Mouse (Mus musculus) MEL (cell line): ENCODE measurements around the gene Prss40. TPM values are rescaled to one million over a fixed set of nuclear protein-coding genes. Genes with fewer than 3 reads are reported as not detected.

Source experiments
- DNase-seq: peaks from one replicate; pipeline ENCODE4 v3.0.0; 2011; ENCODE audit warnings: low read depth, low spot score
- H3K27ac ChIP-seq: 2 replicates; pipeline ENCODE4 v1.5.1; 2012; ENCODE audit warnings: low read depth, mild to moderate bottlenecking, control low read depth, low read length, moderate library complexity; ENCODE audit not compliant: control insufficient read depth
- H3K27me3 ChIP-seq, 2 experiments: fragments of 150-350 bp in 1 of 2; sonication (generic) in 1 of 2; 2 replicates each; pipeline ENCODE4 v1.6.1; 2012; ENCODE audit warnings: low read length in 2 of 2, mild to moderate bottlenecking in 2 of 2, improper control_type of control experiment in 1 of 2, moderate library complexity in 1 of 2; ENCODE audit not compliant: insufficient read depth in 2 of 2, control insufficient read depth in 1 of 2
- H3K36me3 ChIP-seq, 2 experiments: 2 replicates each; pipeline ENCODE4 v1.6.1; 2012 to 2014; ENCODE audit warnings: low read length in 2 of 2, improper control_type of control experiment in 1 of 2, inconsistent platforms in 1 of 2, mild to moderate bottlenecking in 1 of 2; ENCODE audit not compliant: insufficient read depth in 2 of 2, control insufficient read depth in 1 of 2
- H3K4me1 ChIP-seq, 2 experiments: fragments of 150-350 bp in 1 of 2; sonication (generic) in 1 of 2; 2 replicates each; pipeline ENCODE4 v1.6.1; 2012; ENCODE audit warnings: low read length in 2 of 2, improper control_type of control experiment in 1 of 2, mild to moderate bottlenecking in 1 of 2; ENCODE audit not compliant: insufficient read depth in 2 of 2, control insufficient read depth in 1 of 2
- H3K4me3 ChIP-seq, 2 experiments: fragments of 150-350 bp in 1 of 2; sonication (generic) in 1 of 2; 2 replicates each; pipeline ENCODE4 v1.5.1; 2012; ENCODE audit warnings: low read depth in 2 of 2, low read length in 2 of 2, mild to moderate bottlenecking in 2 of 2, moderate library complexity in 2 of 2, control low read depth in 1 of 2, improper control_type of control experiment in 1 of 2; ENCODE audit not compliant: control insufficient read depth in 1 of 2, insufficient read depth in 1 of 2
- H3K79me2 ChIP-seq: 2 replicates; pipeline ENCODE4 v1.6.1; 2012; ENCODE audit warnings: mild to moderate bottlenecking, low read length, moderate library complexity; ENCODE audit not compliant: control insufficient read depth, poor library complexity, insufficient read depth
- H3K9ac ChIP-seq: 2 replicates; pipeline ENCODE4 v1.6.1; 2012; ENCODE audit warnings: low read depth, mild to moderate bottlenecking, control low read depth, low read length, moderate library complexity; ENCODE audit not compliant: control insufficient read depth, poor library complexity, severe bottlenecking
- H3K9me3 ChIP-seq: fragments of 150-350 bp; sonication (generic); replicated peaks from 2 replicates; pipeline ENCODE4 v1.6.1; 2012; ENCODE audit warnings: mild to moderate bottlenecking, low read length, improper control_type of control experiment, moderate library complexity; ENCODE audit not compliant: insufficient read depth
- CHD2 ChIP-seq: IDR thresholded peaks from 2 replicates; pipeline ENCODE4 v1.6.1; 2011; ENCODE audit warnings: low read length, improper control_type of control experiment
- CTCF ChIP-seq, 3 experiments: IDR thresholded peaks in 2 of 3; conservative IDR thresholded peaks in 1 of 3; 2 replicates each; pipeline ENCODE4 v1.5.1; 2011 to 2012; ENCODE audit warnings: low read length in 3 of 3, low read depth in 2 of 3, mild to moderate bottlenecking in 2 of 3, improper control_type of control experiment in 1 of 3, inconsistent platforms in 1 of 3, mixed read lengths in 1 of 3, moderate library complexity in 1 of 3; ENCODE audit not compliant: control insufficient read depth in 1 of 3, insufficient read depth in 1 of 3, poor library complexity in 1 of 3, severe bottlenecking in 1 of 3
- E2F4 ChIP-seq: IDR thresholded peaks from 2 replicates; pipeline ENCODE4 v1.6.1; 2011; ENCODE audit warnings: low read depth, low read length, improper control_type of control experiment, borderline replicate concordance
- JUND ChIP-seq: IDR thresholded peaks from 2 replicates; pipeline ENCODE4 v1.6.1; 2011; ENCODE audit warnings: low read depth, mild to moderate bottlenecking, improper control_type of control experiment, low read length
- MAZ ChIP-seq: IDR thresholded peaks from 2 replicates; pipeline ENCODE4 v1.6.1; 2012; ENCODE audit warnings: low read depth, mild to moderate bottlenecking, inconsistent platforms, low read length, improper control_type of control experiment
- MEF2A ChIP-seq: IDR thresholded peaks from 2 replicates; pipeline ENCODE4 v1.6.1; 2014; ENCODE audit warnings: low read depth, mild to moderate bottlenecking, inconsistent platforms, low read length, improper control_type of control experiment; ENCODE audit not compliant: poor library complexity, insufficient replicate concordance, severe bottlenecking; ENCODE audit errors: extremely low read depth
- NELFE ChIP-seq: IDR thresholded peaks from 2 replicates; pipeline ENCODE4 v1.6.1; 2011; ENCODE audit warnings: low read depth, low read length, improper control_type of control experiment
- NRF1 ChIP-seq: IDR thresholded peaks from 2 replicates; pipeline ENCODE4 v1.6.1; 2014; ENCODE audit warnings: low read depth, mild to moderate bottlenecking, inconsistent platforms, low read length, improper control_type of control experiment, moderate library complexity; ENCODE audit not compliant: poor library complexity, insufficient read depth, severe bottlenecking
- RAD21 ChIP-seq: IDR thresholded peaks from 2 replicates; pipeline ENCODE4 v1.6.1; 2011; ENCODE audit warnings: mild to moderate bottlenecking, low read depth, low read length, improper control_type of control experiment
- RCOR1 ChIP-seq: IDR thresholded peaks from 2 replicates; pipeline ENCODE4 v1.6.1; 2012; ENCODE audit warnings: low read depth, mild to moderate bottlenecking, inconsistent platforms, low read length, improper control_type of control experiment
- TCF12 ChIP-seq: IDR thresholded peaks from 2 replicates; pipeline ENCODE4 v1.6.1; 2014; ENCODE audit warnings: low read depth, mild to moderate bottlenecking, inconsistent platforms, low read length, improper control_type of control experiment, moderate library complexity
- UBTF ChIP-seq: IDR thresholded peaks from 2 replicates; pipeline ENCODE4 v1.6.1; 2012; ENCODE audit warnings: low read depth, mild to moderate bottlenecking, inconsistent platforms, low read length, improper control_type of control experiment, moderate library complexity, borderline replicate concordance; ENCODE audit not compliant: insufficient read depth
- ZKSCAN1 ChIP-seq: IDR thresholded peaks from 2 replicates; pipeline ENCODE4 v1.6.1; 2012; ENCODE audit warnings: low read depth, mild to moderate bottlenecking, inconsistent platforms, low read length, improper control_type of control experiment, moderate library complexity
- ZMIZ1 ChIP-seq: IDR thresholded peaks from 2 replicates; pipeline ENCODE4 v1.6.1; 2012; ENCODE audit warnings: low read depth, mild to moderate bottlenecking, inconsistent platforms, low read length, improper control_type of control experiment, moderate library complexity
- ZNF384 ChIP-seq: IDR thresholded peaks from 2 replicates; pipeline ENCODE4 v1.6.1; 2012; ENCODE audit warnings: low read depth, mild to moderate bottlenecking, inconsistent platforms, low read length, improper control_type of control experiment
- polyA plus RNA-seq, 2 experiments: library from polyadenylated mRNA; stranded (reverse) in 1 of 2; unstranded in 1 of 2; fragments of >175 nt in 1 of 2; fragments of >200 nt in 1 of 2; gene quantifications; 2 replicates each; pipeline versions ENCODE4 v1.2.1 to v1.2.4; 2012; ENCODE audit warnings: low replicate concordance in 2 of 2, low read depth in 1 of 2; ENCODE audit not compliant: insufficient read length in 2 of 2, insufficient read depth in 1 of 2, missing spikeins in 1 of 2
- total RNA-seq: library from RNA; depleted of rRNA; stranded (reverse); fragments of 300-350 nt; gene quantifications from 2 replicates; pipeline ENCODE4 v1.2.3, GENCODE M21; 2012

Prss40 gene
- total and polyA plus RNA-seq, 3 experiments = not detected

GRCm38 (mm10) chr1:34587298-34588096, 26.8 kb upstream of the Prss40 start:
- no peak overlapping the region for H3K4me3 ChIP-seq
- H3K9me3 ChIP-seq = no peaks in the 10 kb centered on the region
- no peaks in the 10 kb centered on the region for H3K36me3 ChIP-seq
- no peaks in the 10 kb centered on the region for H3K79me2 ChIP-seq
- no peak for TF ChIP-seq ZNF384
- no peak for TF ChIP-seq ZMIZ1
- no peak for TF ChIP-seq NRF1
- TF ChIP-seq TCF12 = no peak
- no peak for TF ChIP-seq ZKSCAN1
- TF ChIP-seq CHD2 = no peak
- no peak for TF ChIP-seq MEF2A
- TF ChIP-seq RAD21 = no peak
- no peak for TF ChIP-seq UBTF
- TF ChIP-seq E2F4 = no peak
- H3K4me1 ChIP-seq = no peaks in the 10 kb centered on the region
- H3K27ac ChIP-seq = no peak overlapping the region
- no peaks in the 10 kb centered on the region for H3K27me3 ChIP-seq
- no peak for DNase-seq
- no peak overlapping the region for H3K9ac ChIP-seq

DNA sequence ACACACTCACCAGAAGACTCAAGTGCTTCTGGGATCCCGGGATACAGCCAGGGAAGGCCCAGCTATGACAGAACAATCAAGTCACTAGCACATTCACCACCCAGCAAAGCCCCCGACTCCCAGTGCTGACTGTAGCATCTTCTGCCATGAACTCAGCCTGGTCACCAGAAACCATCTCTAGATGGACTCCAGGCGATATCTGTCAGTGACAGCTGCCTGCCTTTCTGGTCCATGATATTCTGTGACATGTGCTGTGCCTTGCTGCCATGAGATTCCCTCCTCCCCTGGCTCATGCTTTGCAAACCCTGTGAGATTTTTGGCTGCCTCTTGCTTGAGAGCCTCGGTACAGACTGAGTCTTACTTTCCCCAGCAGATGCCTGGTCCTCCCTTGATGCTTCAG, 24.0 kb upstream of the Prss40 start:
- Histone ChIP-seq H3K79me2 (no peaks in the 10 kb centered on the region), H3K27me3 (no peaks in the 10 kb centered on the region), H3K9ac (no peak overlapping the region), H3K9me3 (no peaks in the 10 kb centered on the region), H3K36me3 (no peaks in the 10 kb centered on the region), H3K4me3 (no peak overlapping the region), H3K27ac (no peak overlapping the region), H3K4me1 (no peaks in the 10 kb centered on the region)
- TF ChIP-seq CTCF (IDR thresholded peaks at IDR 0.05 in 2 of 3, conservative IDR thresholded peaks at IDR 0.05 in 1 of 3; ENCODE audit: control insufficient read depth in 1 of 3, insufficient read depth in 1 of 3, low read depth in 2 of 3, low read length in 3 of 3, poor library complexity in 1 of 3, severe bottlenecking in 1 of 3) (no peak), CHD2 (no peak), JUND (no peak), UBTF (no peak), NELFE (no peak)
- DNase-seq = no peak

DNA sequence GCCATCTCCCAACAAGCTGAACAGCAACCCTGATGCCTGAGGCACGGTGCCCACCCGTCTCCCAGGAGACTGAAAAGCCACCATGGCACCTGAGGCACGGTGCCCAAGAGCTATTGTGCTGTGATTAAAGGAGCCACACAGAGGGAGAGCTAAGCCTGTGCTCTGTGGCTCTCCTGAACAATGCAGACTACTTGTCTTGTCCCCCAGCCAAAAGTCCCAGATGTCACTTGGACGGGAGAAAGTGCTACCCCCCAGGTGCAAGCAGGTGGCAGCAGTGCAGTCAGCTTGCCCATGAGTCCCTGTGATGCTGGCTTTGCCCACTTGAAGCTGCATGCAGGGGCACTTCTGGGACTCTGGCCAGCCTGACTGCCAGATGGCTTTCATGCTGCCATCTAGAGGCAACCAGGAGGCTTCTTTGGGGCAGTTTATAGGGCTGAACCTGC, 23.1 kb upstream of the Prss40 start:
- Histone ChIP-seq H3K79me2 (no peaks in the 10 kb centered on the region), H3K4me3 (no peak overlapping the region), H3K9ac (no peak overlapping the region), H3K36me3 (no peaks in the 10 kb centered on the region), H3K27ac (no peak overlapping the region), H3K27me3 (no peaks in the 10 kb centered on the region), H3K9me3 (no peaks in the 10 kb centered on the region), H3K4me1 (no peaks in the 10 kb centered on the region)
- DNase-seq = no peak
- TF ChIP-seq RCOR1 (no peak), E2F4 (no peak), MAZ (no peak)
